Mouse (Mus musculus) embryonic fibroblast, embryonic 13.5 days (primary cell): ENCODE measurements around the gene Arfgap2.

Experiments
- CTCF ChIP-seq: IDR thresholded peaks from 2 replicates; pipeline ENCODE4 v1.5.1; 2011; ENCODE audit warnings: mild to moderate bottlenecking, control low read depth, low read length, moderate library complexity, borderline replicate concordance; ENCODE audit not compliant: insufficient read depth
- POLR2A ChIP-seq: IDR thresholded peaks from 2 replicates; pipeline ENCODE4 v1.6.1; 2011; ENCODE audit warnings: low read depth, mild to moderate bottlenecking, control low read depth, low read length, moderate library complexity

DNA sequence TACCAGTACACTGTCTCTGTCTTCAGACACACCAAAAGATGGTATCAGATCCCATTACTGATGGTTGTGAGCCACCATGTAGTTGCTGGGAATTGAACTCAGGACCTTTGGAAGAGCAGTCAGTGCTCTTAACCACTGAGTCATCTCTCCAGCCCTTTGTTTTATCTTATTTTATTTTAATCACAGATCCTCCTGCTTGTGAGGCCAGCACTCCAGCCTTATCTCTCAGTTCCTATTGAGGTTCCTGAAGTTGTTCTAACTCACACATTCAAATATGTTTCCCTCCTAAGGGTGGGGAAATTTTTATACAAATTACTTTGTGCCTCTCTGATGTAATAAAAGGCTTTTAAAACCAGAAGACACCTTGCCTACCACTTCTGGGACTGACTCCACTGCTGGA is 41.8 kb downstream of the Arfgap2 start:
- TF ChIP-seq POLR2A (no peak), CTCF (no peak)
